Mouse (Mus musculus): ENCODE results near the gene AW549877.

The AW549877 gene

DNA sequence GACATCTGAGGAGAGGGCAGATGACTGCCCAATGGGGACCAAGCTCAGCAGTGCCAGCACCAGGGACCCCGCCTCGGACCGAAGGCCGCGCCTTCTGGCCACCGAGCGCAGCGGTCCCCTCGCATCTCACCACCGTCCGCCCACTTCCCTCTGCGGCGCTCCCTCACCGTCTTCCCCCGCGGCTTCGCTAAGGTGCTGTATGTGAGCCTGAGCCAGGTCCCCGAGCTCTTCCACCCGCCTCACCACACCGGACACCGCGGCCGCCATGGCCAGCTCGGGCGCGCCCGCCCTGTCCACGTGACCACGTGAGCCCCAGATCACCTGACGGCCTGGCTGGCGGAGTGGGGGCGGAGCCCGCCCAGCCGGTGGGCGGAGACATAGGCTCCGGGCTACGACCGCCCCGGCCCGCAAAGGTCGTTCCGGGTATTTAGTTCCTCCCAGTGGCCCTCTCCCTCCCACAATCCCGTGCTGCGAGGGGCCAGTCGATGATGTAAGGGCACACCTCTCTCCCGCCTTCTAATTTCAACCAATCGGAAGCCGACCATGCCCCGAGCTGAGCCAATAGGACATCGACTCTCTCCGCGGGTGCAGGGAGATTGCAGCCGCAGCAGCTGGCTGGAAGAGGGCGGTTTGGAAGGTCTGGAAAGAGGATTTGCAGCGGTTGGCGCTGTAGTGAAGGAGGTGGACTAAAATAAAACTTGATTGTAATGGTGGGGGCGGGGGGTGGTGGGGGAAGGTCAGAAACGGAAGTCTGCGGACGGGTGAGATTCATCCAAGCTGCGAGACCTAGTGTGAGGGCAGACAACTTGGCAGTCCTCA is at the start of gene AW549877:
Gene AW549877 (minus strand): TSS at position 297 of the 819 bp plus-strand sequence.
- DNase-seq (ENCODE audit: low spot score): peak; percentile 100

DNA sequence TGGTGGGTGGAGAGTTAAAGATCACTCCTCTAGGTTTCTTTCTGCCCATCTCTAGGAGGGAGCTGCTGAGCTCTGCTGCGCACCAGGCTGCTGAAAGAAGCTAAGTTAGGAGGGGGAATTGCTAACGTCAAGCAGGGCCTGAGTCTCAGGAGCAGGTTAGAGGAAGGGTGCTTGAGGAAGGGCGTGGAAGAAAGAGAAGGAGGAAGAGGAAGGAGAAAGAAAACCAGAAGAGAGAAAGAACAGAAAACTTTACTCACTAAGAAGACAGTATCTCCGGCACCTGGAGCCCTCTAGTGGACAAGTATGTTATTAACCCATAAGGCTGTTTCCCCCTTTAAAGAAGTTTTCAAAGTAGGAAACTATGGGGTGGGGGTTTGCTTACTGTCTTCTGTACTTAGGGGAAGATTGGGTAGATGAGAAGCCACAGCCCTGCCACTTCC is 47.5 kb upstream of the AW549877 start:
- DNase-seq (ENCODE audit: low spot score): peak; percentile 56

DNA sequence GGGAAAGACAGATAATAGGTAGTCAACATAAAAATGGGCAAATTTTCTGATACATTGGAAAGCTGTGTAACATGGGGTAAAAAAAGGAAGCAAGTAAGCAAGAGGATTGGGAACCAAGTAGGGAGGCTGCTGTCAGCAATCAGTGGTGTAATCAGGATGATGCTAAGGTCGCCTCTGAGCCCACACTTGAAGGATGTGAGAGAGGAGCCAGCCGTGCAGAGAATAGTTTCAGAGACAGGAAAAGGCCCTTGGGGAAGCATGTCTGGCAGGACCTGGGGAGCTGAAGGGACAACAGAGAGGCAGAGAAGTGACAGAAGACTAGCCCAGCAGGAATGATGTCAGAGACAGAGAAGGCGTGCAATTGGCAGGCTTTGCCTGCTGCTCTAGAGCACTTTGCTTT is 46.9 kb upstream of the AW549877 start:
- DNase-seq (ENCODE audit: low spot score): no peak

DNA sequence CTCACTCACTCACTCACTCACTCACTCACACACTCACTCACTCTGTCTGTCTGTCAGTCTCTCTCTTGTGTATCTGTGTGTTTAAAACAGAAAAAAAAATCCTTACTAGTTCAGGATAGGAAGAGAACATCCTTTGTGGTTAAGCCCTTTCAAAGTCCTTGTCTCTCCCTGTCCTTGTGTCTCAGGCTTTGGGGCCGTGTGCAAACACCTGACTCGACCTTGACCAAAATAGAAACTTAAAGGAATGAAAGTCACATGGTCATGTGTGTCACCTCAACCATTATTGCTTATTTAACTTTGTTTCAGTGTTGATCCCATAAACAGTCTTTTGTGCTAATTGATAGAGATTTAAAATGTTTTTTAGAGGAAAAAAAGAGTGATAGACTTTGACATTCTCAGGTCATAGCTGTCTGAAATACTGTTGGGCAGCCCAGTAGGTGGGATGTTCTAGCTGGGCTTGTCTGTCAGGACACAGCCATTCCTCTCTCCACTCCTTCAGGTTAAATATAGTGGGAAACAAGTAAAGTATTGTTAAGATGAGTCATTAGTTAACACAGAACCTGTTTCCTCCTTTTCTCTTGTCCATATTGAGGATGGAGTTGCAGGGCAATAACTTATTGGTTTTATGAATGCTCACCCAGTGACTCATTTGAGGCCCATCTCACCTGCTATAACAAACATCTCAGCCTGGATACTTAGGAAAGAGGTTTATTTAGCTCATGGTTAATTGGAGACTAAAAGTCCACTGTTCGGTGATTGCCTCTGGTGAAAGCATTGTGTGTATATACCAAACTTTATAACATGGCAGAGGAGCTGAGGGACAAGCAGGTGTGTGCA is 37.8 kb upstream of the AW549877 start:
- no peak for DNase-seq (ENCODE audit: low spot score)

DNA sequence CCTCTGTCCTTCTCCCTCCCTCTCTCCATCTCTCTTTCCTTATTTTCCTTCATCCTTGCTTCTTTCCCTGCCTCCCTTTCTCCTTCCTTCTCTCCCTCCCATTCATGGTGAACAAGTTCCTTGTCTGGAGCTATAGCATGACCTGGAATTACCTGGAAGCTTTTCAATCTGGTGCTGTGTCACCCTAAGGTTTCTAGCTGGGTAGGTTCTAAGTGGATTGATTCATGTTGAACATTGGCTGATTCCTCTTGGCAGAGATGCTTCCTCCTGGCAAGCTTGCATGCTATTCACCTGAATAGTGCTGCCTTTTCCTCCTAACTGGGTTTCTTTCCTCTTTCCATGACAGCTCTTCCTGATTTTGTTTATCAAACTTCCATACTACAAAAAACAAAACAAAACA is 33.4 kb upstream of the AW549877 start:
- DNase-seq (ENCODE audit: low spot score): no peak

DNA sequence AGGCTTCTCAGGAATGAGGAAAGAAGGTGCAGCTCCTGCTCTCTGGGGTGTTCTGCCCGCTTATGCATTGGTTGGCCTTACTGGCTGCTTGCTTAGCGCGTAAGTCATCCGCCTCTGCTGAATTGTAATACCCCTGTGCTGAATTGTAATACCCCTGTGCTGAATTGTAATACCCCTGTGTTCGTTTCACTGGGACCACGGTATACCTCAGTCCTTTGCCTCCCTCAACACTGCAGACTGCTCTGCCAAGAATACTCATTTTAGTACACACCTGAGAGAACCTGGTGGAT is 32.8 kb upstream of the AW549877 start:
- DNase-seq (ENCODE audit: low spot score): no peak

DNA sequence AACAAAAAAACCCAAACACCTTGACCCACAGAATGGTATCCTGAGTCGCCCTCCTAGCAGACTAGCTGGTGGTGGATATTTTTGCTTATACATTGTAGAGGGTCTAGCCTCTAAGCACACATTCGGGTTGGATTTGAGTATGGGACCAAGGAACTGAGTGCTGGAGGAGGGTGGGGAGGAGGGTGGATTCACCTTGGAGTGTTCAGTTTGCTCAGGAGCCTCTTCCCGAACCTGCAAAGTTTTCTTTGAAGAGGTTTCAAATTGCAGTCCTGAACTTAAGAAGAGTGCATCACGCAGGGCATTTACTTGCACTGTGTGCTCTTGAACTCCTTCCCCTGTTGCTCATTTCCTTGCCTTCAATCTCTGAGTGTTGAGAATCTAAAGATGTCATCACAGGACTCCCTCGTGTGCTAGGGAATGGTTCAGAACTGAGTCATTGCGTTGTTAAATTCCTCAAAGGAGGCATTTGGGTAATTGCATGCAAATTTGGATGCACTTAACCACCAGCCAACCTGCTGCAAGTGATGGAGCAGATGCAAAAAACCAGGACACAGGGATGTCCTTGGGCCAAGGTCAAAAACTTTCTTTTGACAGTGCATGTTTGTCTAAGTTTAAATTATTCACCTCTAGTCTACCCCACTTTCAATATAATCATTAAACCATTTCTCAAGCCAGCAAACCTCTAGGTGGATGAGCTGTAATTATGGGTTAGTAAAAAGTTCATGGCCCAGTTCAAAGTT is 32.3 kb upstream of the AW549877 start:
- peak; percentile 49 for DNase-seq (ENCODE audit: low spot score)

DNA sequence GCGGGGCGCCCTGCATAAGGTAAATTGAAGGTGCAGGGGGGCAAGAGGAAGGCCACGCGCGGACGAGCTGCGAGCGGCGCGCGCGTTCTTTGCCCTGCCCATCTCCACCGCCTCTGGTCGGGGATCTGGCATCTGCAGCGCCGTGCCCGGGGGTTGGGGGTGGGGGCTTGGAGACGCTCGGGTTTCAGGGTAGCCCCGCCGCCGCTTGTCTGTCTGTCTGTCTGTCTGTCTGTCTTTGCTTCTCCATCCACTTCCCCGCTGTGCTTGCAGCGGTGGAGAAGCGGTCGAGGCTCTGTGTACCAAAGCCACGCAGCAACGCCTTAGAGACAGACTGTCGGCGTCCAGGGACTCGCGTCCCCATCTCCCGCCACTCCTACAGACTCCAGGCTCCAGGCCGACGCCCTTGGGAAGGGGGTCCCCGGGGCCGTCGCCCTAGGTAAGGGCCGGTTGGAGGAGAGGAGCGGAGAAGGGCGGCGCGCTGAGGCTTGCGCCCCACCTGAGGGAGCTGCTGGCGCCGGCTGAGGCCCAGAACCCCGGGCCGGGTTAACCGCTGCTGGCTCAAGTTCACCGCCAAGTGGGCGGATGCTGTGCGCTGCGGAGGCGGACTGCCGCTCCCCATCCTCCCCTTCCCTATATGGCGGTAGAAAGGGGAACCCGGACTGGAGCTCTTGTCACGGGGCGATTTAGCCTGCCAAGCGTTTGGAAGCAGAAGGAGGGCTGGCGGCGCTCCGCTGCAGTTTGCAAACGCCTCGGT is 31.5 kb upstream of the AW549877 start:
- peak; percentile 91 for DNase-seq (ENCODE audit: low spot score)

DNA sequence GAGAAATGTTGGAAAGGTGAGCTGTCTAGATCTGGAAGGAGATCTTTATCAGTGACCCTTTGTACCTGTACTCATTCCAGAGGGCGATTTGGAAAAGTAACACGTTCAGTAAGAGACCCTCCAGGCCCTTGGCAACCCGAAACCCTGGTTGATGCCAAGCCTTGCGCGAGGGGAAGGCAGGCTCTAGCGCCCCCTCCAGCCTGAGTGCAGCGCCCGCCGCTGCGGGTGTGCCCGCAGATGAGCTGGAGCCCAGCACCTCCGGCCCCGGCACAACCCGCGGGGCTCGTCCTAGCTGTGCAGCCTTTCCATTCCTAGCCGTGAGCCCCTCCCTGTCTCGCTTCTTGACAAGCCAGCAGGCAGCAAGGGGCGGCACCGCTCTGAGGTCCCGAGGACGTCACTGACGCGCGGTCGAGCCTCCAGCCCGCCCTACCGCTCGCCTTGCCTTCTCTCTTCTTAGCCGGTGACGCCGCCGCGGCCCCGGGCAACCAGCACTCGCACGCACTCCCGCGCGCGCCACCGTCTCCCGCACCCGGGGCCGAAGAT is 30.8 kb upstream of the AW549877 start, which contains the start of gene Oxct1:
Gene Oxct1 (plus strand): TSS at position 153 of the 543 bp plus-strand sequence.
- peak; percentile 96 for DNase-seq (ENCODE audit: low spot score)

DNA sequence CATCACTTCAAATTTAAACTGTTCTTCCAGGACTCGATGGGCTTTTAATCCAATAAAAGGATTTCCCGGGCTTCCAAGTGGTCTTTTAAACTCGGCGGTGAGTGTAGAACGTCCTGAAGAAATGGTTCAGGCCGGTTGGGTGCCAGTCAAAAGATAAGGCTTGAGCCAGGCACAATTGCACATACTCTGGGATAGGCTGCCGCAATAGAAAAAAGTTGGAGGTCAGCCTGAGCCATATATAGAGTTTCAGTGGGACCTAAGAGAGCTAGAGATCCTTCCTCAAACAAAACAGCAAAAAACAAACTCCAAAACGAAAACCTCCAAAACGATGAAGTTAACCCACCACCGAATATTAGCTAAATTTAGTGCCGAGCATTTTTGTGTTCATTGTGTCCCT is 30.0 kb upstream of the AW549877 start:
- peak; percentile 36 for DNase-seq (ENCODE audit: low spot score)

DNA sequence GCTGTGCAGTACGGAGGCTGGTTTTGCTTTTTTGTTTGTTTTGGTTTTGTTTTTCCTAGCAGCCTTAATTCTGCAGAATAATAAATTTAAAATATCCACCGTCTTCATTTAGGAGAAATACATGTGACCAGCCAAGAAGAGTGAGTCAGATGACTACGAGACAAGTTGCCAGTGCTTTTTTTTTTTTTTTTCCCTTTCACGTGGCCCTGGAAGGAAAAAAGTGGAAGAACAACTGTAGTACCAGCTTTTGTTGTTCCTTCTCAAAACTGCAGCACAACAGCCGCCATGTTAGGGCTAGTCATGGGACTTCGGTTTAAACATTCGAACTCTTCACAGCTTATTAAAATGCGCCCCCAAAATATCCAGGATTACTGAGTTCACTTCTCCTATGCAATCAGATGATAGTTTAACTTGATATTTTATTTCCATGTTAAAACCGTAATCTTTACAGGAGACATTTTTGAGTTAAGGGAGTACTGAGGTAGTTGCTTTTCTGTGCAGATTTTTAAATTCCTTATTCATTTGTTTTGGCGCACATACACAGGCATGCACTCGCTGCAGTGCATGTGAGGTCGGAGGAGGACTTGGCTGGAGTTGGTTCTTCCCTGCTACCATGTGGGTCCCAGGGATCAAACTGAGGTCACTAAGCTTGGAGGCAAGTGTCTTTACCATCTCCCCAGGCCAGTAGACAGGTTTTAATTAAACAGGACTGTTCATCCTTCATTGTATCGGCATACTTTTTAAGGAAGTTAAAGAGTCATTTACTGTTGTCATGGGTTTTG is 29.4 kb upstream of the AW549877 start:
- DNase-seq (ENCODE audit: low spot score): peak; percentile 21

DNA sequence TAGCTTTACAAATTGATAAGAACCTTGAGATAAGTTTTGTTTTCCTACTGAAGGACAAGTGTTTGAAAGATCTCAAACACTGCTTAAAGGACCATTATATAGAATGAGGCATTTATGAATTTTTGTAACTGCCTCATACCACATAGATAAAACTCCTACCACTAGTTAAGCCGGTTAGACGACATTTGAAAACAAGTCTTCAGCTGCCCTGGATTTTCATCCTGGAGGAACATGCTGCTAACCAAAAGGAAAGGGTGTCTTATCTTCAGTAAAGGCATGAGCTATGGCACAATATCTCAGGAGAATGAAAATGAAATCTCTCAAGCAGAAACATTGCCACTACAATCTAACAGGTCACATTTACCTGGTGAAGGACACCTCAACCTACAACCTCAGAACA is 28.2 kb upstream of the AW549877 start:
- no peak for DNase-seq (ENCODE audit: low spot score)

DNA sequence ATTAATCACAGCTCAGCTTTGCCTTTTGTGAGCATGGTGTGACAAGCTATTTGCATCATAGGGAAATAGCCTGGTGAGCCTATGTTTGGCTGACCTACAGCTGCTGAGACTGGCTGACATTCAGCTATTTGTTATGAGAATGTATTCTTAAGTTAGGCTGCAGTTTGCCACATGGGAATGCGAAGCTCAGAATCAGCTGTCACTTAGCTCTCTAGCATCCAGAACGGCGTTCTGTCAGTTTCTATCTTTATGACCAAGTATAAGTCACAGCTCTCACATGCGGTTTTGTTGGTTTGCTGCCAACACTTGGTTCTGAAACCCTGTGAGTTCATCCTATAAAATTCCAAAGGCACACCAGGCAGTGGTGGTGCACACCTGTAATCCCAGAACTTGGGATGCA is 25.2 kb upstream of the AW549877 start:
- DNase-seq (ENCODE audit: low spot score): peak; percentile 22

DNA sequence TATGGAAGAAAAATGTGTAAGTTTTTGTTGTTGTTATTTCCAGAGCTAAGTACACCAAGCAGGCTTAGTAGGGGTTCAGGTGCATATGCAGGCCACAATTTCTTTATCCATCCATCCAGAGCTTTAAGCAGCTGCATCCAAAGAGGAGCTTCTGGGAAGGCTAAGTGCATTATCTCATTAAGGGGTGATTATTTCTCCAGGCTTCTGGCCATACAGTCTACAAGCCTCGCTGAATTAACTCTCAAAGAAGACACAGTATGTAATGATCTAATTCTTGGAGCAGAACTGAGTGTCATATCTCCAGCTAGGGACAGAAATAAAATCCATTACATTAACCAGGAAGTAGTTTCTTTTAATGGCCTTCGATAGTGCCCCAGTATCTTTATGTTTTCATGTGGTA is 18.3 kb upstream of the AW549877 start:
- DNase-seq (ENCODE audit: low spot score): peak; percentile 68

DNA sequence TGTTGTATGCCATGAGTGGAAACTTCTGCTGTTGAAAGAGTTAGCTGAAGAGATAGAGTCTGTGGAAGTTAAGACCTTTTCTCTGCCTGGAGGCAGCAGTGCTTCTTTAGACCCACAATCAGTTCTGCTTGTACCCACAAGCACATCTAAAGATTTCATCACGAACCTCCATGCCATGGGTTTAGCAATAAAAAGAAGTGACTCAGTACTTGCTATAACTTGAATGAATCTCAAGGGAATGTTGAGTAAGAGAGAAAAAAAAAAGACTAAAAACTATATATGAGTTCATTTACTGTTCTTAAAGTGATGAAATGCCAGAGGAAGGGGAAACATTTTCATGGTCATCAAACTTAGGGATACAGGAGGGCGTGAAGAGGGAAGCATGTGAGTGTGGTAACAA is 5.0 kb upstream of the AW549877 start:
- no peak for DNase-seq (ENCODE audit: low spot score)

DNA sequence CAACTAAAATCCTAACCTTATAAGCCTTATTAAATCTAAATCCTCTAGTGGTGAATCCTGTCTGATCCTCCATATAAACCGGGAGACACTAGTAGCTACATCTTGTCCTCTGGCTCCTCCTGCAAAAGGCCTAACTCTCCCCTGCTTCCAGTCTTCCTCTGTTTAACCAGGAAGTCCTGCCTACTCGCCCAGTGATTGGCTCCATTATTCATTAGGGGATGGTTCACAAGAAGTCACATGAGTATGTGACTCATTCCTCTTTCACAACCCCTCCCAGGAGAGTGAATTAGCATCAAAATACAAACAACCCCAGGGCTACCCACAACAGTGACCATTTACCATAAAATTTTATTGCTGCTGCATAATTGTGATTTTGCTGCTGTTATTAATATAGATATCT is 3.6 kb upstream of the AW549877 start:
- DNase-seq (ENCODE audit: low spot score): no peak

DNA sequence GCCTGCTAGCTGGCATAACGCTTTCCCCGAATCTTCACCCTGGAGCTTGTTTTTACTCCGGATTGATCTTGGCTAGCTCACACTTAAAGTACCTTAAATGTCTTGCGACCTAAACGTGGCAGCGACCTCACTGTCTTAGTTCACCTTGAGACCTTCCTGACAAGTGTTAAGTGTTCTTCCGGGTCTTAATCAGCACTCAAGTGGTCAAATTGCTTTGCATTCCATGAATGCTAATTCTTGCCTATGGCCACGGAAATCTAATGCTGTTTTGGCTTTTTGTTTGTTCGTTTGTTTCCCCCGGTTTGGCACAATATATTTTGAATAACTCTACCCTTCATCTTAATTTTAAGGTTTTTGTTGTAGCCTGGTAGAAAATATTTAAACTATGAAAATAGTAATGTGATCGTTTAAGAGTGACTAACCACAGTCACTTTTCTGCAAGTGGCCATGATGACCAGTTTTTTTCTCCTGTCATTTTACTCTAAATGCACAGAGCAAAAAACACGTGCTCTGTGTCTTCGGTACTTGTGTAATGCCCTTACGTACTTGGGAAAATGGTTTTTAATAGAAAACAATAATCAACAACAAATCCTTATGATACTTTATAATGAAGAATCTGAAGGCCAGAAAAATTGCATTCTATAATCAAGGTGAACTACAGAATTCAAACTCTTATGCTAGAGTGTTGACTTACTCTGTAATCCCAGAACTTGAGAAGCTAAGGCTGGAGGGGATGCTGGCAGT is 895 bp upstream of the AW549877 start:
- peak; percentile 19 for DNase-seq (ENCODE audit: low spot score)

DNA sequence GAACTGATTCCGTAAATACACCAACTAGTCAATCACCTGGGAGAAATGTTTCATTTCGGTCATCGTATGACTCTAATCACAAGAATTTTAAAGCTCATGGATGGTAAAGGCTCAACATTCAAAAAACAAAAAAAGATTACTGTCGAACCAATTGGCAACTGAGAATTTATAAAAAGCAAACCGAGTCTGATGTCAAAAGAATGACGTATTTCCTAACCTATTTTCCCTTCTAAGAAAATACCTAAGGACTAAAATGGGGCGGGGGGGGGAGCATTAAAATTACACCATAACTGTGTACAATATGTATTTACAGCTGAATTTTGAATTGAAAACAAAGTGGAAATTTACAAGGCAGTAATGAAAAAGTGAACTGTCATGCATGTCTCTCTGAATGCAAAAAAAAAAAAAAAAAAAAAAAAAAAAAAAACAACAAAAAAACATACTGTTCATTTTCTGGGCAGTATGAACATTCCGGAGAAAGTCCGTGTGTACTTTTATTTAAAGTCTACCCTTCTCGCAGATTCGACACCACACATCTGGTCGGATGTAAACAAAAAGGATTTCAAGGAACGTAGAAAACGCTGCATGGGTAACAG is 594 bp downstream of the AW549877 start:
- peak; percentile 56 for DNase-seq (ENCODE audit: low spot score)

DNA sequence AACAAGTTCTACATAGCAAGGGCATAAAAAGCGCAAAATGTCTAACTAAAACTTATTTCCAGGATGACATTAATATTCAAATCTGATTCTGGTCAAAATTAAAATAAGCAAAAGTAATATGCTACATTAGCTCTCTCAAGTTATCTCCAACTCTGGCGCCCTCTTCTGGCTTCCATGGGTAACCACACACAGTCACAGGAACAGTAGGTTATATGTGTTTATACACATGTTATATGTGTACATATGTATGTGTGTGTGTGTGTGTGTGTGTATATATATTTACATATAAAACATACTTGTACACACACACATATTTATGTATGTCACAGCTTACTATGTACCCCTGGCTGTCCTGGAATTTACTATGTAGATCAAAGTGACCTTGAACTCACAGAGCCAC is 7.6 kb downstream of the AW549877 start:
- DNase-seq (ENCODE audit: low spot score): peak; percentile 55

DNA sequence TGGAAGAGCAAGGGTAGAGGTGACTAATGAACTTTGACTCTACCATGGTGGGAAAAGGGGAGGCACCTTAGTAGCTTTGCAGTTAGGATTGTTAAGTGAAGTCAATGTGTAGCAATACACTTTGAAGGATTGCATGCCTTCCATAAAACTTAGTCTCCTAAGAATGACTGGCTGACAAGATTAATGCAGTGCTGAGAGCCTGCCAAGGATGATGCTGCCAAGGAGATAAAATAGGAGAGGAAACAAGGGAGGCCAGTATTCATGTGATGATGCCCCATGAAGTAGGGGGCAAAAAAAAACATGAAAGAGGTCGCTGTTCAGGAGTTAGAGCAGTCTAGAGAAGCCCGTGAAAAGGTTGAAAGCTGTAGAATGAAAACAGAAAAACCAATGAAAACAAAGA is 10.7 kb downstream of the AW549877 start:
- no peak for DNase-seq (ENCODE audit: low spot score)

Data from MN1 (cell line).